Mouse (Mus musculus): ENCODE data around the gene Bcr. TPM values are rescaled to one million over a fixed set of nuclear protein-coding genes. Genes with fewer than 3 reads are reported as not detected.
"Not testable (repeated sequence)": the region's sequence is repeated elsewhere in the genome, so short reads cannot be mapped to it uniquely, and the experiment has no call there.

The Bcr gene
- 100 to 1,000 TPM; 121 to 133 TPM for total RNA-seq (2021)

DNA sequence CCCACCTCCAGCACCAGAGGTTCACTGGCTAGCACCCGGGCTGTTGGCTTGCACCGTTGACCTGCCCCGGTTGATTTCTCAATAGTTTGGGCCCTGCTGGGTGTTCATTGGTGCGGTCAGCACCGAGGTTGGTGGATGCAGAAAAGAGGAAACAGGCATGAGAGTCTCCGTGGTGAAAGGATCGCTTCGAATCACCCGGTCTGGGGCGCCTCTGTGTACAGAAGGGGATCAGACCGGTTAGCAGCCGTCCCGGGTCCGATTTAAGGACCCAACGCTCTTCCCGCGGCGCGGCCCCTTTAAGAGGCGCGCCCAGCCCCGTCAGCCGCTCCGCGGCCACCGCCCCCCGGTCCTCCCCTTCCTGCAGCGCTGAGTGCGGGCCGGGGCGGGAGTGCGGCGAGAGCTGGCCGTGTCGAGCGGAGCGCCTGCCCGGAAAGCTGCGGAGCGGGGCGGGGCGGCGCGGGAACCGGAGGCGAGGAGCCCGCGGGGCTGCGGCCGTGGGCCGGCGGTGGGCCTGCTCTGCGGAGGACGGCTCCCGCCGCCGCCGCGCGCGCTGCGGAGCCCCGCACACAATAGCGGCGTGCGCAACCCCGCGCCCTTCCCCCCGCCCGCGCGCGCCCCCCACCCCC lies at the start of gene Bcr:
Bcr (plus strand) TSS at position 376 of the 626 bp plus-strand sequence.
- peak; percentile 81 to 84 for DNase-seq

DNA sequence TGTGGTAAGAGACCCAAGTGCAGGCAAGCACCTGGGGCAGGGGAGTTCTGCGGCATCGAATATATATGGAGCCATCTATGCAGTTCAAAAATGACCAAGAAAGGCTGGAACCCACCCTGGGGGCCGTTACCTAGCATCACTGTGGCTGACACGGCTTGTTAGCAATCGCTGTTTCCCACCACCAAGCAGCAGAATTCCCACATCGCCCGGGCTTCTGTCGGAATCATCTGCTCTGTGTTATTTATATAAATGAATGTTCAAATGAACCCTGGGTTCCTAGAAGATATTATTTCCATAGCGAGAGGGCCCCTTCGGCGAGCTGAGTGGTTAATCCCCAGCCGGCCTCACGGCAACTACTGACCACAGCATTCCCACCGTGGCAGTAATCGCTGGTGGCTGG lies 49.7 kb upstream of the Bcr start:
- DNase-seq: peak; percentile 26 to 34

DNA sequence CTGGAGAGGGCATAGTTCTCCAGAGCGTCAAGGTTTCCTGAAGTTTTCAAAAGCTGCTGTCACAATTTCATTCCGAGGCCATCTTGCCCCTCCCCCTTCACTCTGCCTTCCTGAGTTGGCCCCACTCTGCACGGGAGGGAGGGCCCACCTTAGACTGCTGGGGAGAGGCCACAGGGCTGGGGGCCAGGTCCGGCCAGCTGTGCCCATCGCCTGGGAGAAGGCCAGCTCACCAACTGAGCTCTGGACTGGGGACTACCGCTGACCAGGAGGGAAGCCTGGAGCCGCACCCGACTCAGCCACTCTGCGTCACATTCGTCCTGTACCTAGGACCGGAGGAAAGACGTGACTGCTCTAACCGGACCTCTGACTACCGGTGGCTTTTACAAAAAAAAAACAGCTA lies 44.9 kb upstream of the Bcr start:
- no peak for DNase-seq

DNA sequence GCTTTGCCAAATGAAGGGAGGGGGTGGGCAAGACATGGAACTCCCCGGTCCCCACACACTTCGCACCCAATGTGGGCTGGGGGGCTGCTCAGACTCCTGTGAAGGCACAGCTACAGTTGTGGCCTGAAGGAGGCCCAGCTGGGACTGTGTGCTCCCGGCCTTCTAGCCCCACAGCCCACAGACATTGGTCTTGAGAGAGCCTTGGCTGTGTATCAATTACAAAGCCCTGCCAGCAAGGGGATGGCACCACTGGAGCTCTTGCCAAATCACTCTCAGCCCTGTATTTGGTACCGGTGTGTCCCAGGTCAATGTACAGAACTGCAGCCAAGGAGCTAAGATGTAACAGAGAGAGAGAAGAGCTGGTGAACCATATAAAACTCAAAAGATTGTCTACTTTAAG lies 43.9 kb upstream of the Bcr start:
- DNase-seq: no peak

DNA sequence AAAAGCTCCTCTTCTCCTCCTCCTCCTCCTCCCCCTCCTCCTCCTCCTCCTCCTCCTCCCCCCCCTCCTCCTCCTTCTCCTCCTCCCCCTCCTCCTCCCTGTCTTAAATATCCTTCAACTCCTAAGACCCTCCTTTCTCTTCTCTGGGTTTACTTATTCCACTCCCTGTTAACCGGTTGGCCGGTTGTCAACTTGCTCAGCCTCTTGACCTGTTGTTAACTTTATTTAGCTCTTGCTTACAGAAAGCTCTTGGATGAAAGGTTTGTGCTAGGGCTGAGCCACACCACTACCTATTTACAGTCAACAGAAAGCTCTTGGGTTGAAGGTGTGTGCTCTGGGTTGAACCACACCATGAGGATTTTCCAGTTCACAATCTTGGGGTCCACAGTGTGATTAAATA lies 40.1 kb upstream of the Bcr start:
- DNase-seq: no peak

DNA sequence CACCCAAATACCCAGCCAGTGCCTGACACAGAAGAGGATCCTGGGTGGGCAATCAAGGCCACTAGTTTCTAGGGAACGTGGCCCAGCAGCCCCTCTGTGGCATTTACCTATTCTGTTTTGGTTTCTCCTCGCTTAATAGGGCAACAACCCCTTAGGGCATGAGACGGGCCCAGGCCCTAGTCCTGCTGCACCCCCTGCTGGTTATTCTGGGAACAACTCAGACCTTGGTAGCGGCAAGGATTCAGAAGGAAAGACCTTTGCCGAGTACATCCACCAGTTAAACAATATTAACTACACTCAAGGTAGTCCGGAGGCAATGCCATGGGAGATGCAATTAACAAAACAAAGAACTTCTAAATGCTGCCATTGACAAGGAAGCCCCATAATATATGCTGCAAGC lies 39.3 kb upstream of the Bcr start:
- peak; percentile 71 to 85 for DNase-seq

DNA sequence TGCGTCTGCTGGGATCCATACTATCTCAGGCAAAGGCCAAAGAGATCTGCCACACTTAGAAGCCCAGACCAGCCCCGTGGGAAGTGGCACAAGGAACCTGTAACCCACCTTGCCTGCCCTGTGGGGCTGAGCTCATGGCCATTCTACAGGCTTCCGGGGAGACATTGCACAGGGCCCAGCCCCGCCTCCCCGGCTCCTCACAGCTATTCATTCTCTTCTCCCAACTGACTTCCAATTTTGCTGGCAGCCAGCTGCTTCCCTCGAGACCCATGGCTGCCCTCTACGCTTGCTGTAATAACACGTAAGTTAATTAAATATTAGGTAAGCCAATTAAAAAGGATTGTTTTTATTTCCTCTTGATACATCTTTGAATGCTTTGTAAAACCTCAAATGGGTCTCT lies 33.9 kb upstream of the Bcr start:
- DNase-seq: no peak

DNA sequence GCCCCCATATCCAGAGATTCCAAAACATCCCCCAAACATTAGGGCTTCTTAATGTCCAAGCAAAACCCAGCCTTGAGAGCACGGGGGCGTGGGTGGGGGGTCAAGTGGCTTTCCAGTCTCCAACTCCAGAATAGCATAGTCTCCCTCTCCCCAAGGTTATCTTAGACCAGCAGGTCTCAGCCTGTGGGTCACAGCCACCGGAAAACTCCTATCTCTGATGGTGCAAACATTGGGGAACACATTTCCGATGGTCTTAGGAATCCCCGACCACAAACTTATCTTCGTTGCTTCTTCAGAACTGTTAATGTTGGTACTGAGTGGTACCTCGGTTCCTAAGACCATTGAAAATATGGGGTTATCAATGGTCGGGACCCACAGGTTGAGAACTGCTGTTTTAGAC lies 31.6 kb upstream of the Bcr start:
- no peak for DNase-seq

DNA sequence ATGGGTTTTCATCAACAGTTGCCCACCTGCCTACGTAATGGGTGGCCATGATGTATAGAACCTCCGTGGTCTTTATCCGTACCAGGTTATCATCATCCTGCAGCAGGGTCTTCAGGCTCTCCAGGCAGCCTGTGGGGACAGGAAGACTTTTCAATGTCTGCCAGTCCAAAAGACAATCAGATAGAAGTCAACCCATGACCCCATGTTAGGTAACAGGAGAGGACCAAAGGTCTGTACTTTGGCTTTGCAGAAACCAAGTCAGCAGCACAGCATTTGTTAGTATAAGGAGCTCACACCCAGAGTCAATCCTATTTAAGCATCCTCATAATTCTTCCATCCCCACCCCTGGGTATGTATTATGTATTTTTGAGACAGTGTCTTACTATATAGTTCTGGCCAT lies 30.7 kb upstream of the Bcr start:
- DNase-seq: no peak

DNA sequence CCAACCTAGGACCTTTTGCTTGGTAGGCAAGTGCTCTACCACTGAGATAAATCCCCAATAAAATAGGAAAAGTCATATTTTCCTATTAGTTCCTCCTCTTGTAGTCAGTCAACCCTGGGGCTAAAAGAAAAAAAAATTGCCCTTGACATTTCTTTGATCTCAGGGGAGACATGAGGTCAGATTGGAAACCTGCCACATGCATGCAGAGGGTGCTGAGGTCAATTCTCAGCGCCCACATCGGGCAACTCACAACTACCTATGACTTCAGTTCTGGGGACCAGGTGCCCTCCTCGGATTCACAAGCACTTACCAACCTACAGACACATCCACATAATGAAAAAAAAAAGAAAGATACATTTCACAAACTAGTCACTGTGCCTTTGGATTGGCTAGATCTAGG lies 30.2 kb upstream of the Bcr start:
- no peak for DNase-seq

DNA sequence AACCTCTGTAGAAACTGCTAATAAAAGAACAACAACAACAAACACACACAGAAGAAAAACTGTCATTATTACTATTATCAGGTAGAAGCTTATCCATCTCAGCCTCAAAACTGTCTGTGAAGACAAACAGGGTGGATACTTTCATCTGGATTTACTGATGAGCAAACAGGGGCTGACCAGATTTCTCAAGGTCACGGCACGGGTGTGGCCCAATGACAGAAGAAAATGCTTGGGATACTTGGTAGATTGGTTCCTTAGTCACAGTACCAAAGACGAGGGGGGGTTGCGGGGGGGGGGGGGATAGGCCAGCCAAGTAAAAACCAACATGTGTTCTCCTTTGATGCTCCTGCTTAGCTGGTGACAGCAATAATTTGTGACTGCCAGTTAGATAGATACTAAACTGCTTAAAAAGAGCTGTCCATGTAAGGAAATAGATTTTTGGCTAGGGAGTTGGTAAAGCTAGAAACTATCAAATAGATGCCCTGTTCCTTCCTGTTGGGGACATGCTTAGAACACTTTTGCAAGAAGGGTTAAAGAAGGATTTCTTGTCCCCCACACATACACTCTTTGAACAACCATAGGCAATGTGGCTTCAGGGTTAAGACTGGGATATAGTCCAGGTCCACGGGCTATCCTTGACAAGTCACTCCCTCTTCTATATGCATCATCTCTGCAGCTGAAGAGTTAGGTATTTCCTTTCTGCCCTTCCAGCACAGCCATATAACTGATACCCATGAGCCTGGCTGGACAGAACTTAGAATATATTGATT lies 28.9 kb upstream of the Bcr start:
- no peak for DNase-seq

DNA sequence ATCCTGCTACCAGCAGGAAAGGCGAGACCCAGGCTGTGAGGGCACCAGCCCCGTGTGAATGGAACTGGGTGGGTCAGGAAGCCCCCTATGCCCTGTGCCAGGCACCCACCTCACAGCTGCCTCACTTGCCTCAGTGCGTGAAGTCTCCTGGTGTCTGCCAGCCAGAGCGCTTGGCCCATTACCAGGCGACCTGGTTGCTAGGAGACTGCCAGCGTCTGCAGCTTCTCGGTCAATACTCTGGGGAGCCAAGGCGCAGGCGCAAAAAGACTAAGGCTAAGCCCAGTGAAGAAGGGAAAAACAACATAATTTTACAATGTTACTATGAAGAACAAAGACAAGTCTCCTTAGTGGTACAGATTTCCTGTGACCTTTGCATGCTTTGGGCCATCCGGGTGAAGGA lies 28.0 kb upstream of the Bcr start, which contains the start of gene Rsph14:
Rsph14 (minus strand) TSS at position 192 of the 400 bp plus-strand sequence.
- peak; percentile 82 for DNase-seq

DNA sequence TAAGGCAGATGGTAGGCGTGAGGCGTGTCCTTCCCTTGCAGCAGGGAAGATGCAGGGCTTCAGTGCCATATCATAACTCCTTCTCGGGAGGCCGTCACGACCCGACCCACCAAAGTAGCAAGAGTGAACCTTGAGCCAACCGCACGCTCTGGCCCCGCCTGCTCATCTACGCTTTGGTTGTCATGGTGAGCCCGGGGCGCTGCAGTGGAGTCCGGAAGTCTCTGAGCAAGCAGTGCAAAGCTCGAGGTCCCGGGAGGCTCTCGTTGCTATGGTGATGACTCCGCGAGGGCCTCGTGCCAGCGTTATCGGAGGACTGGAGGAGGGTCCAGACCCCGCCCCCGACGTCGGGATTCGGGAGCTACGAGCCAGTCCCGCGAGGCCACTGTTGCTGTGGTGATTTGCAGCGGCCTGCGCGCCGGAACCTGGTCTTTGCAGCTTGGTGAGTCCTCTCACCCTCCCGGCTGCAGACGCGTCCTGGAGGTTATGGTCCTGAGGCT lies 23.5 kb upstream of the Bcr start, which contains the start of gene Rab36:
Rab36 (plus strand) TSS at position 176 of the 497 bp plus-strand sequence.
- DNase-seq: peak; percentile 90 to 94

DNA sequence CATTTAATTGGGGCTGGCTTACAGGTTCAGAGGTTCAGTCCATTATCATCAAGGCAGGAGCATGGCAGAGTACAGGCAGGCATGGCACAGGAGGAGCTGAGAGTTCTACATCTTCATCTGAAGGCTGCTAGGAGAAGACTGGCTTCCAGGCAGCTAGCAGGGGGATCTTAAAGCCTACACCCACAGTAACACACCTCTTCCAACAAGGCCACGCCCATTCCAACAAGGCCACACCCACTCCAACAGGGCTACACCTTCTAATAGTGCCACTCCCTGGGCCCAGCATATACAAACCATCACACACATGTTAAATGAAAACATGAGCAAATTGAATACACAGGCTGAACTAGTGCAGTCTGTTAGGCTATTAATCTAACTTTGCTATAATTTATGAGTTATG lies 18.3 kb upstream of the Bcr start:
- DNase-seq: not testable (repeated sequence)

DNA sequence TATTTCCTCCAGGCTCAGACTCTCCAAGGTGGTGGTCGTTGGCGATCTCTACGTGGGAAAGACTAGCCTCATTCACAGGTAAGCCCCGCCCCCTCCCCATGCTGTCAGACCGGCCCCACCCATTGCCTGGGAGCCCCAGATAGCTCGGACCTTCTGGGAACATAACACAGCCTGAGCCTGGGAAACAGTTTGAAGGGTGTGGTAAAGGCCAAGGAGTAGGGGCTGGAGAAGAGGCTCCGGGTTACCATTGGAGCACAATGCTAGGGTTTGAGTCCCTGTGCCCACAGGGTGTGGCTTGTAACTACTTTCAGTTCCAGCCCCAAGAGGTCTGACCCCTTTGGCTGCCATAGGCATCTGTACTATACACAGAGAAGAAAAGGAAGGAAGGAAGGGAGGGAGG lies 15.9 kb upstream of the Bcr start:
- no peak for DNase-seq

DNA sequence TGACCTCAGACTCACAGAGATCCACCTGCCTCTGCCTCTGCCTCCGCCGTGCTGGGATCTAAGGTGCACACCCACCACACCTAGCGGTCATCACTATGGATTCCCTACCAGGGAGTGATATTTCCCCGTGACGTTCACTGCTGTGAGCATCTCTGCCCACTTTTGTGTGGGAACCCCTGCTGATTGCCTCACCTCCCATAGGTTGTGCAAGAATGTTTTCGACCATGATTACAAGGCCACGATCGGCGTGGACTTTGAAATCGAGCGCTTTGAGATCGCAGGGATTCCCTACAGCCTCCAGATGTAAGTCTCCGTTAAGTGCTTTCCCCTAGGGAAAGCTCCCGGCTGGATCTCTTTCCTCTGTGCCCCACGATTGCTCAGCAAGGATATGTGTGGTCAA lies 14.6 kb upstream of the Bcr start:
- DNase-seq: no peak

DNA sequence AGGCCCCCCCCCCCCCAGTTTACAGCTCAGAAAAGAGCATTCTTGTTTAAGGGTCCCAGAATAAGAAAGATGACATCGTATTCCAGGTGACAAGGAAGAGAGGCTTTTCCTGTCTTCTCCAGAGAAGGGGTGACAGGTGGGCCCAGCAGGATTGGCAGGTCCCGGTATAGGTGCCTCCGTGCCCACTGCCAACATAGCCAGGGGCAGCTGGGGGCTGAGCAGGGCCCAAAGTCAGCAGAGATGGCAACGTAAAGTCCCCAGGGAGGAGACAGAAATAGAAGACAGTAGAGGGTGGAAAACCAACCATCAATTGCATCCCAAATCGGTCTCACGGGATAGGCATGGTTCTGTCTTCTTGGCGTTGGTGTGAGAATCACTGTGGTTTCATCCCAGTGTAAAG lies 11.7 kb upstream of the Bcr start:
- no peak for DNase-seq

DNA sequence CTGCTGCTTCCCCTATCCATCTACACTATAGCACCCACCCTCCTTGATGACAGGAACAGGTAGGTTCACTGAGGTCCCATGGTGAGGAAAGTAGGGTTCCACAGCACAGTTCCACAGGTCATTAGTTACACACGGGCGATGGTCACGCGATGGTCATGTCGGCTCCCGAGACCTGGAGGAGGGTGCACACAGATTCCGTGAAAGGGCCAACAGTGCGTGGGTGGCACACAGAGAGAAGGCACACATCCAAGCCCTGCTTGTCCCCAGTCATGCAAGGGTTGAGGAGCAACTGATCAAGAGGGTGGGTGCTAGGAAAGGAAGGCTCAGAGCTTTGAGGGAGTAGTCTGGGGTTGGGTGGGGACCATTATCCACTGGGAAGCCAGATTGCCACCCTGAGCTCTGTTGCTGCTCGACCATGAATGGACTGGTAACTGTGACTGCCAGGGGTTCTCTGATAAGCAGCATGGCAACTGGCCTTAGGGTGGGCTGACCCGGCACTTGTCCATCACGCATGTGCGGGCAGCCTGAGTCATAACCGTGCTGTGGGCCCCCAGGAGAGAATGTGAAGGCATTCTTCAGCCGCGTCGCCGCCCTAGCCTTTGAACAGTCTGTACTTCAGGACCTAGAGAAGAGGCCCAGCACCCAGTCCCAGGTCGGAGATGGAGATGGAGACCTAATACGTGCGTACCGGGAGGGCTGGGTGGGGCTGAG lies 8.9 kb upstream of the Bcr start:
- DNase-seq: no peak

DNA sequence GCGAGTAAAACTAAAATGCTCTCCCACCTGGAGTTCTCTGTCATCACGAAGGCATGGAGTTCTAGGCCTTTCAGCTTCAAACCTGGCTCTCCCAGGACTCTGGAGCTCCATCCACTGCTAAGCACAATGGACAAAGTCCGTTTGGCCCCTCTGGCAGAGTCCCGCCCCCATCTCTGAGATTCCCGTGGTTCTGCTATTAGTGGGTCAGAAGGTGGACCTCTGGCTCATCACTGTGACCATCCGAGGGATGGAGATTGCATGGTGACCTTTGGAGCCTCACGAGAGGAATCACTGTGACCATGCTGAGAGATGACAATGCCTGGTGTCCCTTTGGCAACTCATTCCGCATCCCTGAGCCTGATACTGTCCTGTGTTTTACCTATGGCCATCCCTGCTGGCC lies 7.5 kb upstream of the Bcr start:
- no peak for DNase-seq

DNA sequence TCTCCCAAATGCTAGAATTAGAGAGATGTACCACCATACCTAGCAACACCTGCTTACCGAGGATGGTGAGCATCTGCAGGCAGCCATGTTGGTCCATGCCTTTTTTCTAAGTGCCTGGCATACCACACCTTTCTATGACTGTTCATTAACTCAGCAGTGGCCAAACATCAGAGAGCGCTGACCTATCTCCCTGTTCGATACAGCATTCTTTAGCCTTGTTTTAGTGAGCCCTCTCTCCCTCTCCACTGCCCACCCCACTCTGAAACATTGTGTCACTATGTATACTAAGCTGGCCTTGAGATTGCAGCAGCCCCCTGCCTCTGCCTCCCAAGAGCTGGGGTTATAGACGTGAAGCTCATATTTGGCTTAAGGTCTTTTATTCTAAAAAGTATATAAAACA lies 6.7 kb upstream of the Bcr start:
- DNase-seq: no peak

DNA sequence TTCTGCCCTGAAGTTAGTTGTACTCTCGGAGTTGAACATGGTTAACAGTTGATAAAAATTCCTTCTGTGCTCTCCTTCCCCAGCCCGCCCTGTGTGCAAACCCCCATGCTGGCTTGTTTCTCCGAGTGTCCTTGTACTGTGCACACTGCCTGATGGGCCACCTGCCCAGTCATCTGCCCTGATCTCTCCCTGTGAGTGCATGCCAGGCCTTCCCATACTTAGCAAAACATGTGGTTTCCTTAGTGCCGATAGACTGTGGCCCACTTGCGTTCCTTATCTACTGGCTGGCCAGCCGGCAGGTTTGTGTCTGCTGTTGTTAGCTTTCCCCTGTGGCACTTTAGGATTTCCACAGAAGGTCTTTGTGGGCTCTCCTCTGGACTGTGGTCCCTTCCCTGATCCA lies 6.3 kb upstream of the Bcr start:
- no peak for DNase-seq

DNA sequence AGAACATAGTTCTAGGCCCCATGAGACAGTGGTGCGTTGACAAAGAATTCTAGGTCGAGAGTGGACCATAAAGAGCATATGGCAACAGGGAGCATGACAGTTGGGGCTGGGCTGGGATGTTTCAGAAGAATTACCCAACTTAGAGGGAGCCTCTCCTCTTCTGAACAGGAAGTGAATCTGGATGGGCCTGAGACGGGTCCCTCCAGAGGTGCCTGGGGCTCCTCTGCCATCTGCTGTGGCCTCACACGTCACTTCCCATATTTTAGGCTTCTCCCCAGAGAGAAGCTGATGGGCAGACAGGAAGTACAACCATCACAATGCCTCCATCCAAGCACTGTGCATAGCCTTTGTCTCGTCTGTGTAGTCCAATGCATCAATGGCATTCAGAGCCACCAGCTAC lies 4.7 kb upstream of the Bcr start:
- DNase-seq: no peak

DNA sequence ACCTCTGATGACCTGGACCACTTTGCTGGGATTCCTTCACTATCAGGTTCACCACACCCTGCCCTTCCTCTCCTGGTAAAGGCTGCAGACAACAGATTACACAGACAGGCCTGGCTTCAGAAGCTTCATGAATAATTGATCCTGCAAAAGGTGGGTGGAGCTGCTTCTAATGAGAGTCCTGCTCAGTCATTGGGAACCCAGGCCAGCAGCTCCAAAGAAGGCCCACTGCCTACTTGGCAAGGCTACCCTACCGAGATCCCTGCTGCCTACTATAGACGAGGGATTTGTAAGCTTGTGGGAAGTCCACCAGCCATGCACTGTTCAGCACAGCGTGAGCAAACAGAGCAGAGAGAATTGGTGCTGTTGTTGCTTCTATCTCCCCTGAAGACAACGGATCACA lies 4.1 kb upstream of the Bcr start:
- peak; percentile 44 to 50 for DNase-seq
